In the genomic region with DNA sequence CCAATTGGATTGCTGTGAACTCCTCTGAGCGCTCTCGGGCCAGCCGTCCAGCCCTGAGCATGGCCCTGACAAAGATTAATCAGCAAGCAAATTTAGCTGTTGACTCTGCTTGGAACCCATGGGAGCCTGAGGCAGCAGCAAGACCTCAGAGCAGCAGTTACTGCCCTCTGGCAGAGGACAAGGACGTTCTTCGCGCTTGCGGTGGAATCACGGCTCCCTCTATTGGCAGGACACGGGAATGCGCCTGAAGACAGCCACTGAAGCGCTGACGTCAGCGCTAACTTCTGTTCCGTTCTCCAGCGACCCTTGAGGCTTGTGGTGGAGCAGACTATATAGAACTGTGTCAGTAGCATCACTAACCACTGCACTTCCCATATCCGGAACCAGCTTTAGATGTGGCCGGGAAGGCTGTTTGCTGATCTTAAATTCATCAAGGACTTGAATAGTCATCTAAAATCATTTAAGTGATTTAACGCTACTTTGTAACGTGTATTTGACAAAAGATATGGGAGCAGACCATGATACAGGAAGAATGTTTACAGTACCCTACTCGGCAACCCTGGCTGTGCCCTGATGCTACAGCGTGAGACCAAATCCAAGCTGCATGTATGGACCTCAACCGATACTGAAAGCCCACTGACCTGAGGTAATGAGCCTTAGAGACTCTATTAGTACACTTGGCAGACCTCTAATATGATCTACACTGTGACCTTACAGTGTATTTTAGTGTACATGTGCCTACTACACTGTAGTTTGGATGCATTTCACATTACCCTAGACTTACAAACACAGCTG, we compare ENCODE assay signal across 7 mouse cellular contexts. TPM values are rescaled to one million over a fixed set of nuclear protein-coding genes. Genes with fewer than 3 reads are reported as not detected.
DNase-seq lines count a peak whose midpoint lies in the region; ATAC-seq and TF ChIP-seq lines count a peak whose summit lies in the region.

No protein-coding gene starts in this region.

- no peak overlapping the region for H3K4me3 ChIP-seq in intestine, postnatal 0 days (ENCODE audit: low read depth, low read length)
- H3K4me3 ChIP-seq in midbrain, embryonic 13.5 days (replicated peaks), result no peak overlapping the region

- intact Hi-C loops in left cerebral cortex, postnatal 4 days (cut with DNase I), result loop anchor here (5.0 kb wide), 1 partner anchor 369 kb away; no protein-coding TSS in a partner anchor

- H3K27me3 ChIP-seq in intestine, postnatal 0 days (replicated peaks; ENCODE audit: control insufficient read depth, insufficient read depth, low read length), result no peaks in the 10 kb centered on the region
- H3K27me3 ChIP-seq in midbrain, embryonic 13.5 days, result 0 out of 2 replicates have a peak, but pooled peaks cover 9% of the 10 kb centered on the region

- H3K27ac ChIP-seq in intestine, postnatal 0 days (ENCODE audit: low read depth, low read length), result no peak overlapping the region
- H3K27ac ChIP-seq in midbrain, embryonic 13.5 days, result no peak overlapping the region

- no peaks in the 10 kb centered on the region for H3K9me3 ChIP-seq in intestine, postnatal 0 days (ENCODE audit: control insufficient read depth)
- H3K9me3 ChIP-seq in midbrain, embryonic 13.5 days, result no peaks in the 10 kb centered on the region

- H3K9ac ChIP-seq in intestine, postnatal 0 days (ENCODE audit: low read depth, low read length), result no peak overlapping the region
- H3K9ac ChIP-seq in midbrain, embryonic 13.5 days (replicated peaks), result no peak overlapping the region

- 0 out of 2 replicates have a peak overlapping the region, but pooled peaks have one; percentile 10 for H3K4me2 ChIP-seq in intestine, postnatal 0 days (replicated peaks; ENCODE audit: low read depth)
- H3K4me2 ChIP-seq in midbrain, embryonic 13.5 days (replicated peaks), result 0 out of 2 replicates have a peak overlapping the region, but pooled peaks have one; percentile 17

- TF ChIP-seq CTCF in intestine, postnatal 0 days (IDR thresholded peaks at IDR 0.05; ENCODE audit: low read depth), result peak; percentile 100

- H3K36me3 ChIP-seq in intestine, postnatal 0 days (ENCODE audit: control insufficient read depth, insufficient read depth), result no peaks in the 10 kb centered on the region
- no peaks in the 10 kb centered on the region for H3K36me3 ChIP-seq in midbrain, embryonic 13.5 days

- WGBS in intestine, postnatal 0 days, result 15% methylated on average over 22 of the region's 22 CpGs
- WGBS in midbrain, embryonic 13.5 days, result 22% methylated on average over 22 of the region's 22 CpGs

- ATAC-seq in granulocyte monocyte progenitor cell, adult 5-6 weeks (replicated peaks; ENCODE audit: poor library complexity, severe bottlenecking), result peak; percentile 100
- peak; percentile 49; the same call in 1 of the 2 replicates for ATAC-seq in intestine, postnatal 0 days
- peak; percentile 91 for ATAC-seq in midbrain, embryonic 13.5 days

- peak; percentile 80 to 81 for DNase-seq in adrenal gland, adult 18-20 months (ENCODE audit: low spot score in 2 of 2)
- DNase-seq in embryo, embryonic 9.5 days (ENCODE audit: extremely low spot score), result peak; percentile 85
- peak; percentile 86 for DNase-seq in left cerebral cortex, postnatal 4 days
- peak; percentile 15 for DNase-seq in spleen, adult 12 weeks (ENCODE audit: low spot score)

- H3K4me1 ChIP-seq in intestine, postnatal 0 days (replicated peaks; ENCODE audit: control insufficient read depth, insufficient read depth, low read length), result no peaks in the 10 kb centered on the region
- H3K4me1 ChIP-seq in midbrain, embryonic 13.5 days (replicated peaks), result peaks cover 4% of the 10 kb centered on the region

RNA-seq across cellular contexts. Expression of gene Barx2, which starts 12.8 kb away (rescaled TPM):
- under 1 TPM in 1 of 2 experiments, not detected in 1; 0.29 TPM for total RNA-seq in adrenal gland, adult 18-20 months (2021)
- total RNA-seq in granulocyte monocyte progenitor cell, adult 5-6 weeks (2014; fragmentation: Nextera tagmentation), result not detected in 2 replicates
- not detected in 2 replicates for total RNA-seq in granulocyte monocyte progenitor cell, adult 5-6 weeks (2017)
- polyA plus RNA-seq in intestine, postnatal 0 days (2015; fragmentation: Nextera tagmentation; extraction: Ambion mirVana), result not detected in 2 replicates
- 1 to 10 TPM; 4.3 to 4.5 TPM for total RNA-seq in left cerebral cortex, postnatal 4 days (2021)
- polyA plus RNA-seq in midbrain, embryonic 13.5 days (2015; fragmentation: Nextera tagmentation; extraction: Ambion mirVana), result 0.13 TPM in 1 of 2 replicates, not detected in the other

Comparison
In these comparisons a context has a peak if more than half of its experiments do, and no peak if none do; other contexts are left out.
1. DNase-seq: peak in every context shown above with its lines; median percentile 86 in left cerebral cortex, postnatal 4 days; 85 in embryo, embryonic 9.5 days; 80 in adrenal gland, adult 18-20 months; 15 in spleen, adult 12 weeks.
2. ATAC-seq: peak in every context shown above with its lines; median percentile 100 in granulocyte monocyte progenitor cell, adult 5-6 weeks; 91 in midbrain, embryonic 13.5 days; 49 in intestine, postnatal 0 days.
3. RNA of gene Barx2, which starts 12.8 kb away (total RNA-seq): 4.3 to 4.5 TPM in left cerebral cortex, postnatal 4 days; 0.29 TPM in adrenal gland, adult 18-20 months and not detected in granulocyte monocyte progenitor cell, adult 5-6 weeks; every median in the first group is over 4 times any median in the second.